Mouse (Mus musculus) MEL (cell line): ENCODE measurements at regions not wholly inside any gene's neighbourhood (a gene's known extent, or its start where the extent isn't known, plus 50 kb on each side); places are given as distances from the start of the nearest gene placed in this dataset.

Source experiments
- DNase-seq: peaks from one replicate; pipeline ENCODE4 v3.0.0; 2011; ENCODE audit warnings: low read depth, low spot score
- H3K27ac ChIP-seq: 2 replicates; pipeline ENCODE4 v1.5.1; 2012; ENCODE audit warnings: low read depth, mild to moderate bottlenecking, control low read depth, low read length, moderate library complexity; ENCODE audit not compliant: control insufficient read depth
- H3K27me3 ChIP-seq, 2 experiments: fragments of 150-350 bp in 1 of 2; sonication (generic) in 1 of 2; 2 replicates each; pipeline ENCODE4 v1.6.1; 2012; ENCODE audit warnings: low read length in 2 of 2, mild to moderate bottlenecking in 2 of 2, improper control_type of control experiment in 1 of 2, moderate library complexity in 1 of 2; ENCODE audit not compliant: insufficient read depth in 2 of 2, control insufficient read depth in 1 of 2
- H3K36me3 ChIP-seq, 2 experiments: 2 replicates each; pipeline ENCODE4 v1.6.1; 2012 to 2014; ENCODE audit warnings: low read length in 2 of 2, improper control_type of control experiment in 1 of 2, inconsistent platforms in 1 of 2, mild to moderate bottlenecking in 1 of 2; ENCODE audit not compliant: insufficient read depth in 2 of 2, control insufficient read depth in 1 of 2
- H3K4me1 ChIP-seq, 2 experiments: fragments of 150-350 bp in 1 of 2; sonication (generic) in 1 of 2; 2 replicates each; pipeline ENCODE4 v1.6.1; 2012; ENCODE audit warnings: low read length in 2 of 2, improper control_type of control experiment in 1 of 2, mild to moderate bottlenecking in 1 of 2; ENCODE audit not compliant: insufficient read depth in 2 of 2, control insufficient read depth in 1 of 2
- H3K4me3 ChIP-seq, 2 experiments: fragments of 150-350 bp in 1 of 2; sonication (generic) in 1 of 2; 2 replicates each; pipeline ENCODE4 v1.5.1; 2012; ENCODE audit warnings: low read depth in 2 of 2, low read length in 2 of 2, mild to moderate bottlenecking in 2 of 2, moderate library complexity in 2 of 2, control low read depth in 1 of 2, improper control_type of control experiment in 1 of 2; ENCODE audit not compliant: control insufficient read depth in 1 of 2, insufficient read depth in 1 of 2
- H3K79me2 ChIP-seq: 2 replicates; pipeline ENCODE4 v1.6.1; 2012; ENCODE audit warnings: mild to moderate bottlenecking, low read length, moderate library complexity; ENCODE audit not compliant: control insufficient read depth, poor library complexity, insufficient read depth
- H3K9ac ChIP-seq: 2 replicates; pipeline ENCODE4 v1.6.1; 2012; ENCODE audit warnings: low read depth, mild to moderate bottlenecking, control low read depth, low read length, moderate library complexity; ENCODE audit not compliant: control insufficient read depth, poor library complexity, severe bottlenecking
- H3K9me3 ChIP-seq: fragments of 150-350 bp; sonication (generic); replicated peaks from 2 replicates; pipeline ENCODE4 v1.6.1; 2012; ENCODE audit warnings: mild to moderate bottlenecking, low read length, improper control_type of control experiment, moderate library complexity; ENCODE audit not compliant: insufficient read depth
- BHLHE40 ChIP-seq: IDR thresholded peaks from 2 replicates; pipeline ENCODE4 v1.6.1; 2012; ENCODE audit warnings: low read depth, mild to moderate bottlenecking, inconsistent platforms, low read length, improper control_type of control experiment, borderline replicate concordance
- CTCF ChIP-seq, 3 experiments: IDR thresholded peaks in 2 of 3; conservative IDR thresholded peaks in 1 of 3; 2 replicates each; pipeline ENCODE4 v1.5.1; 2011 to 2012; ENCODE audit warnings: low read length in 3 of 3, low read depth in 2 of 3, mild to moderate bottlenecking in 2 of 3, improper control_type of control experiment in 1 of 3, inconsistent platforms in 1 of 3, mixed read lengths in 1 of 3, moderate library complexity in 1 of 3; ENCODE audit not compliant: control insufficient read depth in 1 of 3, insufficient read depth in 1 of 3, poor library complexity in 1 of 3, severe bottlenecking in 1 of 3
- ETS1 ChIP-seq: IDR thresholded peaks from 2 replicates; pipeline ENCODE4 v1.6.1; 2012; ENCODE audit warnings: low read depth, mild to moderate bottlenecking, inconsistent platforms, low read length, improper control_type of control experiment, moderate library complexity
- HCFC1 ChIP-seq: IDR thresholded peaks from 2 replicates; pipeline ENCODE4 v1.6.1; 2012; ENCODE audit warnings: low read depth, mild to moderate bottlenecking, inconsistent platforms, low read length, improper control_type of control experiment, moderate library complexity
- JUND ChIP-seq: IDR thresholded peaks from 2 replicates; pipeline ENCODE4 v1.6.1; 2011; ENCODE audit warnings: low read depth, mild to moderate bottlenecking, improper control_type of control experiment, low read length
- MAFK ChIP-seq: IDR thresholded peaks from 2 replicates; pipeline ENCODE4 v1.6.1; 2011; ENCODE audit warnings: low read depth, mild to moderate bottlenecking, low read length, improper control_type of control experiment, borderline replicate concordance
- MAX ChIP-seq: IDR thresholded peaks from 2 replicates; pipeline ENCODE4 v1.6.1; 2011; ENCODE audit warnings: low read length, improper control_type of control experiment
- MYB ChIP-seq: IDR thresholded peaks from 2 replicates; pipeline ENCODE4 v1.6.1; 2011; ENCODE audit warnings: mild to moderate bottlenecking, low read depth, low read length, improper control_type of control experiment
- MYC ChIP-seq: IDR thresholded peaks from 2 replicates; pipeline ENCODE4 v1.6.1; 2011; ENCODE audit warnings: low read depth, mild to moderate bottlenecking, low read length, improper control_type of control experiment, moderate library complexity
- NELFE ChIP-seq: IDR thresholded peaks from 2 replicates; pipeline ENCODE4 v1.6.1; 2011; ENCODE audit warnings: low read depth, low read length, improper control_type of control experiment
- NRF1 ChIP-seq: IDR thresholded peaks from 2 replicates; pipeline ENCODE4 v1.6.1; 2014; ENCODE audit warnings: low read depth, mild to moderate bottlenecking, inconsistent platforms, low read length, improper control_type of control experiment, moderate library complexity; ENCODE audit not compliant: poor library complexity, insufficient read depth, severe bottlenecking
- POLR2A ChIP-seq, 2 experiments: IDR thresholded peaks; 2 replicates each; pipeline ENCODE4 v1.6.1; 2011 to 2012; ENCODE audit warnings: low read length in 2 of 2, mild to moderate bottlenecking in 2 of 2, control low read depth in 1 of 2, improper control_type of control experiment in 1 of 2, low read depth in 1 of 2, moderate library complexity in 1 of 2; ENCODE audit not compliant: control insufficient read depth in 1 of 2, insufficient read depth in 1 of 2, poor library complexity in 1 of 2
- POLR2AphosphoS5 ChIP-seq: IDR thresholded peaks from 2 replicates; pipeline ENCODE4 v1.6.1; 2012; ENCODE audit warnings: low read depth, borderline replicate concordance, mild to moderate bottlenecking, inconsistent platforms, low read length, moderate library complexity, mixed read lengths
- SIN3A ChIP-seq: IDR thresholded peaks from 2 replicates; pipeline ENCODE4 v1.6.1; 2012; ENCODE audit warnings: low read length, improper control_type of control experiment, inconsistent platforms
- SMC3 ChIP-seq: IDR thresholded peaks from 2 replicates; pipeline ENCODE4 v1.6.1; 2011; ENCODE audit warnings: low read depth, low read length, improper control_type of control experiment
- TAL1 ChIP-seq: IDR thresholded peaks from 2 replicates; pipeline ENCODE4 v1.6.1; 2012; ENCODE audit warnings: mild to moderate bottlenecking, inconsistent platforms, low read length, moderate library complexity, mixed read lengths
- TBP ChIP-seq: IDR thresholded peaks from 2 replicates; pipeline ENCODE4 v1.8.0; 2011; ENCODE audit warnings: low read depth, low read length, improper control_type of control experiment
- UBTF ChIP-seq: IDR thresholded peaks from 2 replicates; pipeline ENCODE4 v1.6.1; 2012; ENCODE audit warnings: low read depth, mild to moderate bottlenecking, inconsistent platforms, low read length, improper control_type of control experiment, moderate library complexity, borderline replicate concordance; ENCODE audit not compliant: insufficient read depth
- ZMIZ1 ChIP-seq: IDR thresholded peaks from 2 replicates; pipeline ENCODE4 v1.6.1; 2012; ENCODE audit warnings: low read depth, mild to moderate bottlenecking, inconsistent platforms, low read length, improper control_type of control experiment, moderate library complexity
- ZNF384 ChIP-seq: IDR thresholded peaks from 2 replicates; pipeline ENCODE4 v1.6.1; 2012; ENCODE audit warnings: low read depth, mild to moderate bottlenecking, inconsistent platforms, low read length, improper control_type of control experiment

GRCm38 (mm10) chr4:75641046-75641445, 362.9 kb upstream of the Dmac1 start:
- no peaks in the 10 kb centered on the region for H3K27me3 ChIP-seq
- no peak for DNase-seq
- no peaks in the 10 kb centered on the region for H3K4me1 ChIP-seq
- no peak overlapping the region for H3K4me3 ChIP-seq
- no peaks in the 10 kb centered on the region for H3K79me2 ChIP-seq
- H3K36me3 ChIP-seq: no peaks in the 10 kb centered on the region
- no peak overlapping the region for H3K27ac ChIP-seq
- TF ChIP-seq ZNF384 (no peak), TAL1 (no peak), MAFK (no peak), NRF1 (no peak), UBTF (no peak), TBP (no peak), ZMIZ1 (no peak), NELFE (no peak), MYC (no peak), BHLHE40 (no peak), MAX (no peak), HCFC1 (no peak), JUND (no peak)
- no peaks in the 10 kb centered on the region for H3K9me3 ChIP-seq
- no peak overlapping the region for H3K9ac ChIP-seq

GRCm38 (mm10) chr4:75636627-75637026, 358.5 kb upstream of the Dmac1 start:
- no peak overlapping the region for H3K27ac ChIP-seq
- no peaks in the 10 kb centered on the region for H3K27me3 ChIP-seq
- H3K79me2 ChIP-seq: no peaks in the 10 kb centered on the region
- TF ChIP-seq JUND (no peak), CTCF (IDR thresholded peaks at IDR 0.05 in 2 of 3, conservative IDR thresholded peaks at IDR 0.05 in 1 of 3; ENCODE audit: control insufficient read depth in 1 of 3, insufficient read depth in 1 of 3, low read depth in 2 of 3, low read length in 3 of 3, poor library complexity in 1 of 3, severe bottlenecking in 1 of 3) (no peak), ETS1 (no peak), TBP (no peak), MYB (no peak), UBTF (no peak), ZMIZ1 (no peak), POLR2A (IDR thresholded peaks at IDR 0.05; ENCODE audit: control insufficient read depth in 1 of 2, insufficient read depth in 1 of 2, low read depth in 1 of 2, low read length in 2 of 2, poor library complexity in 1 of 2) (no peak), NELFE (no peak), ZNF384 (no peak), SMC3 (no peak), POLR2AphosphoS5 (no peak), SIN3A (no peak)
- H3K4me3 ChIP-seq: no peak overlapping the region
- no peak for DNase-seq
- no peaks in the 10 kb centered on the region for H3K4me1 ChIP-seq
- H3K9me3 ChIP-seq: no peaks in the 10 kb centered on the region
- no peak overlapping the region for H3K9ac ChIP-seq
- no peaks in the 10 kb centered on the region for H3K36me3 ChIP-seq
